Mouse (Mus musculus): ENCODE results near the gene Opa3.
A peak's percentile ranks its signal among the peaks of the same experiment; 100 is the strongest.

Opa3 gene

GRCm38 (mm10) chr7:19246855-19247254, 18.7 kb downstream of the Opa3 start:
- DNase-seq (ENCODE audit: low read depth) = no peak

- no peak for DNase-seq (ENCODE audit: low read depth)
Observed at GRCm38 (mm10) chr7:19247511-19247910, 19.4 kb downstream of the Opa3 start.

GRCm38 (mm10) chr7:19252078-19252477, 23.9 kb downstream of the Opa3 start:
- no peak for DNase-seq (ENCODE audit: low read depth)

- DNase-seq (ENCODE audit: low read depth) = no peak
Observed at GRCm38 (mm10) chr7:19253437-19253836, 25.3 kb downstream of the Opa3 start.

- no peak for DNase-seq (ENCODE audit: low read depth)
Observed at GRCm38 (mm10) chr7:19255395-19255794, 27.3 kb downstream of the Opa3 start.

- no peak for DNase-seq (ENCODE audit: low read depth)
Observed at GRCm38 (mm10) chr7:19256567-19256966, 28.4 kb downstream of the Opa3 start.

GRCm38 (mm10) chr7:19257390-19258022, 29.4 kb downstream of the Opa3 start:
- no peak for DNase-seq (ENCODE audit: low read depth)

- DNase-seq (ENCODE audit: low read depth) = no peak
Observed at GRCm38 (mm10) chr7:19258336-19258735, 30.2 kb downstream of the Opa3 start.

- no peak for DNase-seq (ENCODE audit: low read depth)
Observed at GRCm38 (mm10) chr7:19265147-19265546, 37.0 kb downstream of the Opa3 start.

- no peak for DNase-seq (ENCODE audit: low read depth)
Observed at GRCm38 (mm10) chr7:19265928-19266822, 38.0 kb downstream of the Opa3 start.

GRCm38 (mm10) chr7:19267051-19267450, 38.9 kb downstream of the Opa3 start:
- no peak for DNase-seq (ENCODE audit: low read depth)

GRCm38 (mm10) chr7:19268993-19269681, 41.0 kb downstream of the Opa3 start:
- DNase-seq (ENCODE audit: low read depth) = no peak

- no peak for DNase-seq (ENCODE audit: low read depth)
Observed at GRCm38 (mm10) chr7:19269721-19270441, 41.7 kb downstream of the Opa3 start.

- DNase-seq (ENCODE audit: low read depth) = no peak
Observed at GRCm38 (mm10) chr7:19270509-19271237, 42.5 kb downstream of the Opa3 start.

- peak; percentile 57 for DNase-seq (ENCODE audit: low read depth)
Observed at GRCm38 (mm10) chr7:19271238-19272172, 43.4 kb downstream of the Opa3 start, which contains the start of gene Vasp. Gene Vasp (minus strand): TSS chr7:19271817.

- no peak for DNase-seq (ENCODE audit: low read depth)
Observed at GRCm38 (mm10) chr7:19272173-19272764, 44.1 kb downstream of the Opa3 start.

GRCm38 (mm10) chr7:19276253-19276652, 48.1 kb downstream of the Opa3 start:
- no peak for DNase-seq (ENCODE audit: low read depth)

- DNase-seq (ENCODE audit: low read depth) = no peak
Observed at GRCm38 (mm10) chr7:19279052-19279451, 50.9 kb downstream of the Opa3 start.

- no peak for DNase-seq (ENCODE audit: low read depth)
Observed at GRCm38 (mm10) chr7:19279581-19280114, 51.5 kb downstream of the Opa3 start, which contains the start of gene Ppm1n. Gene Ppm1n (minus strand): TSS chr7:19280064.
